Mouse (Mus musculus): Measurements from ENCODE around the gene Dusp22. TPM values are rescaled to one million over a fixed set of nuclear protein-coding genes. Genes with fewer than 3 reads are reported as not detected.

Gene Dusp22
- total and polyA plus RNA-seq, 2 experiments from 2014 or later, result 23.5 to 29.3 TPM

DNA sequence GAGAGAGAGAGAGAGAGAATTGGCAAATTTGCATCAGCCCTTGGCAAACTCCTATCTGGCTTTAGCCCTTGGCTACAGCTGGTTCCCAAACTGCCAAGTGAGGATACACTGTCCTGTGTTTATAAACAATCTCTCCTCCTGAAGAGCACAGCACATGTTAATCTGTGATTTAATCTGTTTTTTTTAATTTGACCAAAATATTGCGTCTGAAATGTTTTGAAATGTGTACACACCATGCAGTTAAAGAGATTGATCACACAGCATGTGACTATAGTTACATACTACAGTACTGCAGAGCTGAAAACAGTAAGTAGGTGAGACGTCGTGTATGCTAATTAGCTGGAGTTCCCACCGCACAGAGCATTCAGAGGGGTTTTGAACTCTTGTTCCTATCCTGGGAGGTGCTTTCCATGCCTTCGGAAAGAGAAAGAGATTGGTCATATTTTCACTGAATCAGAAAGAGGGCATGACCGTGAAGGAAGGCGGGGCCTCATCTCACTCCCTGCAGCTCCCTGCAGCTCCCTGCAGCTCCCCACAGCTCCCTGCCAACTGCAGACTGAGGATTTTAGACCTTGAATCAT, 65.0 kb downstream of the Dusp22 start:
- ATAC-seq (ENCODE audit: low FRiP score) (no peak), DNase-seq (ENCODE audit: low spot score) (peak; percentile 67)
- Histone ChIP-seq H3K27me3 (ENCODE audit: insufficient read depth, low read length) (no peaks in the 10 kb centered on the region), H3K4me3 (ENCODE audit: low read depth, low read length) (no peak overlapping the region), H3K27ac (ENCODE audit: low read depth, low read length) (no peak overlapping the region), H3K9ac (replicated peaks; ENCODE audit: low read length, poor library complexity, severe bottlenecking) (no peak overlapping the region), H3K36me3 (ENCODE audit: insufficient read depth, low read length) (no peaks in the 10 kb centered on the region), H3K9me3 (ENCODE audit: low read length) (no peaks in the 10 kb centered on the region), H3K4me1 (ENCODE audit: insufficient read depth, low read length) (no peaks in the 10 kb centered on the region), H3K4me2 (ENCODE audit: low read depth, low read length, poor library complexity, severe bottlenecking) (no peak overlapping the region)
- TF ChIP-seq CTCF (IDR thresholded peaks at IDR 0.05), result no peak
- WGBS, result 23% methylated on average over 7 of the region's 7 CpGs

DNA sequence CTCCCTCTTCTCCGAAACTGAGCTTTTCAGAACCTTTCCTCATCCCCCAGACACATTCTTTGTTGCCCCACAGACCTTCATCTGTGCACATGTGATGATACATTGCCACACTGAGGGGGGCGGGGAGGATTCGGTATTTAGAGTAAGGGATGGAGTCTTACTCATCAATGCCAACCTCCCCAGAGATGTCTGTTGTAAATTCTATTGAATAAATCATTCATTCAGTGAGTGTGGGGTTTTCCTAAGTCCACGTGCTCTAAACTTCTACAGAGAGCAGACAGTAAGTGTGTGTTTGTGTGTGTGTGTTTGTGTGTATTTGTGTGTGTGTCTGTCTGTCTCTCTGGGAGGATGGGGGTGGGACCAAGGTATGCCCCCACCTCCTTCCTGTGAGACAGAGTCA, 67.1 kb downstream of the Dusp22 start:
- Histone ChIP-seq H3K36me3 (ENCODE audit: insufficient read depth, low read length) (no peaks in the 10 kb centered on the region), H3K9me3 (ENCODE audit: low read length) (no peaks in the 10 kb centered on the region), H3K9ac (replicated peaks; ENCODE audit: low read length, poor library complexity, severe bottlenecking) (no peak overlapping the region), H3K27ac (ENCODE audit: low read depth, low read length) (no peak overlapping the region), H3K4me2 (ENCODE audit: low read depth, low read length, poor library complexity, severe bottlenecking) (no peak overlapping the region), H3K4me1 (ENCODE audit: insufficient read depth, low read length) (no peaks in the 10 kb centered on the region), H3K4me3 (ENCODE audit: low read depth, low read length) (no peak overlapping the region), H3K27me3 (ENCODE audit: insufficient read depth, low read length) (no peaks in the 10 kb centered on the region)
- 88% methylated on average over 4 of the region's 4 CpGs for WGBS
- no peak for ATAC-seq (ENCODE audit: low FRiP score)
- no peak for DNase-seq (ENCODE audit: low spot score)
- no peak for TF ChIP-seq CTCF (IDR thresholded peaks at IDR 0.05)

DNA sequence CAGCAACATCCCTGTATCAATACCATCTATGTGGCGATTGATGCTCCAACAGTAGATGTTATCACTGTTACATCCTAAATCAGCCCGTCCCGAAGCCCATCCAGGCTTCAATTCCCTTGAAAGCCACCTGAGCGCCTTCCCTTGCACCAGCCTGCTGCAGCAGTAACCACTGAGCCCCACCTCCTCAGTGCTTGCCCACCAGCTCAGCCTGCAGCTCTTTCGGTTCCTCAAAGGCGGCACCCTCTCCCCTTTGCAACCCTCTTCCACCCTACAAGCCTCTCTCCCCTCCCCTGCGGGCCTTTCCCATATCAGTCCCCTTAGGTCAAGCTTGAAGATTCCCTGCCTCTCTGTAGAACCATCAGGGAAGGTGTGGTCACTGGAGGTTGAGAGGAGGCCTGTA, 68.4 kb downstream of the Dusp22 start:
- no peak overlapping the region for H3K9ac ChIP-seq (replicated peaks; ENCODE audit: low read length, poor library complexity, severe bottlenecking)
- no peaks in the 10 kb centered on the region for H3K4me1 ChIP-seq (ENCODE audit: insufficient read depth, low read length)
- no peak overlapping the region for H3K27ac ChIP-seq (ENCODE audit: low read depth, low read length)
- H3K27me3 ChIP-seq (ENCODE audit: insufficient read depth, low read length), result no peaks in the 10 kb centered on the region
- WGBS, result 97% methylated on average over 7 of the region's 7 CpGs
- no peaks in the 10 kb centered on the region for H3K36me3 ChIP-seq (ENCODE audit: insufficient read depth, low read length)
- no peak overlapping the region for H3K4me2 ChIP-seq (ENCODE audit: low read depth, low read length, poor library complexity, severe bottlenecking)
- H3K4me3 ChIP-seq (ENCODE audit: low read depth, low read length), result no peak overlapping the region
- TF ChIP-seq CTCF (IDR thresholded peaks at IDR 0.05), result no peak
- no peak for DNase-seq (ENCODE audit: low spot score)
- ATAC-seq (ENCODE audit: low FRiP score), result no peak
- H3K9me3 ChIP-seq (ENCODE audit: low read length), result no peaks in the 10 kb centered on the region

DNA sequence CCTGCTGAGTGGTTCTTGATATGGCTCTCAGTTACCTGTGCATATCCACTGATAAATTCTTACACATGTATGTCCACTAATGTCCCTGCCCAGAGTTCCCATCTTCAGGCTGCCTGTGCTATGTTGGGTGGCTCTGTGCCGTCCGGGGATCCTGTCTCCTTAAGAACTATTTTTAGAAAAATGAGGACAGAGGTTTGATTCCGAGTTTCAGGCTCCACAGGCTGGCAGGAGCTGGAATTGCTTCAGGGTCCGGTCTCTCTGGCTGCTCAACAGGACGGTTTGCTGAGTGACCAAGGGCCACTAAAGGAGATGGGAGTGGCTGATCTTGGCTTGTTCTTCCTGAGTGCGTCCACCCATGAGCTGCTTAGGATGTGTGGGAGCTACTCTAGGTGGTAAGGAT, 69.4 kb downstream of the Dusp22 start:
- Histone ChIP-seq H3K9me3 (ENCODE audit: low read length) (no peaks in the 10 kb centered on the region), H3K9ac (replicated peaks; ENCODE audit: low read length, poor library complexity, severe bottlenecking) (no peak overlapping the region), H3K4me3 (ENCODE audit: low read depth, low read length) (no peak overlapping the region), H3K4me2 (ENCODE audit: low read depth, low read length, poor library complexity, severe bottlenecking) (no peak overlapping the region), H3K27me3 (ENCODE audit: insufficient read depth, low read length) (no peaks in the 10 kb centered on the region), H3K36me3 (ENCODE audit: insufficient read depth, low read length) (no peaks in the 10 kb centered on the region), H3K27ac (ENCODE audit: low read depth, low read length) (no peak overlapping the region), H3K4me1 (ENCODE audit: insufficient read depth, low read length) (no peaks in the 10 kb centered on the region)
- 54% methylated on average over 6 of the region's 6 CpGs for WGBS
- DNase-seq (ENCODE audit: low spot score), result peak; percentile 40
- peak; percentile 41; the same call in 1 of the 2 replicates for TF ChIP-seq CTCF (IDR thresholded peaks at IDR 0.05)
- ATAC-seq (ENCODE audit: low FRiP score), result no peak

DNA sequence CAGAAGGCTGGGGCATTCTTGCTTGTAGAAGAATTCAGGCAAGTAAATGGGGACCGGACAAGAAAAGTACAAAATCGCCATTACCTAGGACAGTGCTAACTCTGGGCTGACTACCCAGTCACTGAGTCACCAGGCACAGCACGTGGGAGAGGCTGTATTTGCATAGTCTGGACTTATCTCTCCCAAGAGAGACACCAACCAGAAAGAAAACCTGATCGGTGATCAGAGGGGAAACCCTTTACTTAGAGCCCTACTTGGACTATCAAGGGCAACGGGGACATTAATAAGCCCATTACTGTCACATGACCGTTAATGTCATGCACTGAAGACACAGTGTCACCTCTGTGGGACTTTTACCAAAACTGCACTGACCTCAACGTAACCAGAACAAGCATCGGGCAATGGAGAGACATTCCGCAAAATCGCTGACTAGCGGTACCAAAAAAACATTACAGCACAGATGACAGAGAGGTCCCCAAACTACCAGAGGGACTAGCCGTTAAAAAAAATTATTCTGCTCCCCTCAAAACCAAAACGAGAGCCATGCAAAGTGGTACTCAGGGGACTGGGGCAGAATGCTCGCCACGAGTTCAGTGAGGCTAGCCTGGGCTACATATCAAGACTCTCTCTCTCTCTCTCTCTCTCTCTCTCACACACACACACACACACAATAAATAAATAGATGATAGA, 70.5 kb downstream of the Dusp22 start:
- Histone ChIP-seq H3K27ac (ENCODE audit: low read depth, low read length) (no peak overlapping the region), H3K27me3 (ENCODE audit: insufficient read depth, low read length) (no peaks in the 10 kb centered on the region), H3K4me3 (ENCODE audit: low read depth, low read length) (no peak overlapping the region), H3K4me2 (ENCODE audit: low read depth, low read length, poor library complexity, severe bottlenecking) (no peak overlapping the region), H3K9me3 (ENCODE audit: low read length) (no peaks in the 10 kb centered on the region), H3K36me3 (ENCODE audit: insufficient read depth, low read length) (no peaks in the 10 kb centered on the region), H3K4me1 (ENCODE audit: insufficient read depth, low read length) (no peaks in the 10 kb centered on the region), H3K9ac (replicated peaks; ENCODE audit: low read length, poor library complexity, severe bottlenecking) (no peak overlapping the region)
- TF ChIP-seq CTCF (IDR thresholded peaks at IDR 0.05), result no peak
- WGBS, result 87% methylated on average over 15 of the region's 15 CpGs
- DNase-seq (ENCODE audit: low spot score), result no peak
- no peak for ATAC-seq (ENCODE audit: low FRiP score)

DNA sequence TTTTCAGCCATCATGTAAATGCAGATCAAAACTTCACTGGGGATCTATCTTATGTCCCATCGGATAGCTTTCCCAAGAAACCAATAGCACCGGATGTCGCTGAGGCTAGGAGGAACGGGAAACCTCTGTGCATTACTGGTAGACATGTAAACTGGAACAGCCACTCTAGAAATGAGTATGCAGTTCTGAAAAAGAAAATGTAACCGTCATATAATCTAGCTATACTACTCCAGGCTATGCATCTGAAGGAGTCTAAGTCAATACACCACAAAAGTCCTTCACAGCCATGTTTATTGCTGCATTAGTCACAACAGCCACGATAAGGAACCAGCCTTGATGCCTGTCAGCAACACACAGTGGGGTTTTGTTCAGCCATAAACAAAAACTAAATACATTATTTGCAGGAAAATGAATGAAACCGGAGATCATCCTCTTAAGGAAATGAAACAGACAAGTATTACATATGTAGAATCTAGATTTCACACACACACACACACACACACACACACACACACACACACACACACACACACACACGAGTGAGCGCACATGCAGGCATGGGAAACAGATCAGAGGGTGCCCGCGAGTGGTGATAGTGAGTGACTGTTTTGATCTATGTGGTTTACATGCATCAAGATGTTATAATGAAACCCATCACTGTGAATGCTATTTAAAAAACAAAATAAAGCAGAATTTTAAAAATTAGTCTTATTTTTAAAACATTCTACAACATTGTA, 73.1 kb downstream of the Dusp22 start:
- Histone ChIP-seq H3K27me3 (ENCODE audit: insufficient read depth, low read length) (no peaks in the 10 kb centered on the region), H3K4me3 (ENCODE audit: low read depth, low read length) (no peak overlapping the region), H3K27ac (ENCODE audit: low read depth, low read length) (no peak overlapping the region), H3K36me3 (ENCODE audit: insufficient read depth, low read length) (no peaks in the 10 kb centered on the region), H3K9me3 (ENCODE audit: low read length) (no peaks in the 10 kb centered on the region), H3K4me2 (ENCODE audit: low read depth, low read length, poor library complexity, severe bottlenecking) (no peak overlapping the region), H3K4me1 (ENCODE audit: insufficient read depth, low read length) (no peaks in the 10 kb centered on the region), H3K9ac (replicated peaks; ENCODE audit: low read length, poor library complexity, severe bottlenecking) (no peak overlapping the region)
- DNase-seq (ENCODE audit: low spot score) (no peak), ATAC-seq (ENCODE audit: low FRiP score) (no peak)
- TF ChIP-seq CTCF (IDR thresholded peaks at IDR 0.05), result no peak
- WGBS, result 82% methylated on average over 11 of the region's 11 CpGs

All from midbrain, postnatal 0 days (tissue).